ENCODE assay signal across 8 mouse cellular contexts in the genomic region with DNA sequence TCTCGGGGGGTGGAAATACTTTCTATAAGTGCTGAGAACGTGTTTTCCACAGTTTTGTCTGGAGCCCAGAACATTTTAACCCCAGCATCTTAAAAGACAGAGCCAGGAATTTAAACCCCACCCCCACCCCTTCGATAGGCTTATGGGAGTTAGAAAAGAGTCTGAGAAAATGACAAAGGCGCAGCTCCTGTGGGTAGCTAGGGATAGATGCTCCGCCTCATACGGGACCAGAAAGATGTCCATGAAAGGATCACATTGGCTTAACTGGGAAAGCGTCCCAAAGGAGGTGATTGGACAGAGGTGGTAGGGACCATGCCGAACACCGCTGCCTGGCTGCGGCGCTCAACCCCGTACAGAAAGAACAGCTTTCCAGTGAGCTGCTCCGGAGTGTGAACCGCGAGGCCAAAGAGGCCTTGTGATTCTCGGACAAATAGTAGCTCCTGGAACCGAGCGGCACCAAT. TPM values are rescaled to one million over a fixed set of nuclear protein-coding genes. Genes with fewer than 3 reads are reported as not detected.
DNase-seq lines count a peak whose midpoint lies in the region; ATAC-seq and TF ChIP-seq lines count a peak whose summit lies in the region.

No protein-coding gene starts in this region.

- peak overlapping the region; percentile 86 for H3K9ac ChIP-seq in heart, adult 2 months (ENCODE audit: low read depth, low read length)
- 0 out of 2 replicates have a peak overlapping the region, but pooled peaks have one; percentile 18 for H3K9ac ChIP-seq in intestine, postnatal 0 days (ENCODE audit: low read depth, low read length)
- no peak overlapping the region; the same call in 1 of the 2 replicates for H3K9ac ChIP-seq in liver, postnatal 0 days (replicated peaks)

- peak; percentile 44 for TF ChIP-seq CTCF in heart, adult 2 months (IDR thresholded peaks at IDR 0.05)
- 0 out of 2 replicates have a peak, but pooled peaks have one; percentile 4 for TF ChIP-seq CTCF in intestine, postnatal 0 days (IDR thresholded peaks at IDR 0.05; ENCODE audit: low read depth)
- TF ChIP-seq CTCF in liver, postnatal 0 days (IDR thresholded peaks at IDR 0.05; ENCODE audit: low read depth) = no peak

- H3K4me3 ChIP-seq in heart, adult 2 months = peak overlapping the region; percentile 63
- H3K4me3 ChIP-seq in intestine, postnatal 0 days (ENCODE audit: low read depth, low read length) = peak overlapping the region; percentile 40
- peak overlapping the region; percentile 48 for H3K4me3 ChIP-seq in liver, postnatal 0 days (ENCODE audit: low read depth, low read length)

- H3K79me2 ChIP-seq in heart, adult 2 months (replicated peaks; ENCODE audit: control insufficient read depth, insufficient read depth, low read length) = no peaks in the 10 kb centered on the region

- no peak for TF ChIP-seq POLR2A in heart, adult 2 months (IDR thresholded peaks at IDR 0.05; ENCODE audit: insufficient read depth, low read depth, low read length)

- no peaks in the 10 kb centered on the region for H3K9me3 ChIP-seq in intestine, postnatal 0 days (ENCODE audit: control insufficient read depth)
- H3K9me3 ChIP-seq in liver, postnatal 0 days (ENCODE audit: low read length) = no peaks in the 10 kb centered on the region

- H3K4me2 ChIP-seq in intestine, postnatal 0 days (replicated peaks; ENCODE audit: low read depth) = peak overlapping the region; percentile 80
- peak overlapping the region; percentile 81 for H3K4me2 ChIP-seq in liver, postnatal 0 days (ENCODE audit: low read depth, low read length)

- H3K27ac ChIP-seq in heart, adult 2 months = peak overlapping the region; percentile 66
- peak overlapping the region; percentile 15 for H3K27ac ChIP-seq in intestine, postnatal 0 days (ENCODE audit: low read depth, low read length)
- no peak overlapping the region for H3K27ac ChIP-seq in liver, postnatal 0 days (ENCODE audit: low read depth)

- no peak for TF ChIP-seq EP300 in heart, adult 2 months (IDR thresholded peaks at IDR 0.05; ENCODE audit: insufficient read depth, low read depth, low read length)
- no peak for TF ChIP-seq EP300 in liver, postnatal 0 days (IDR thresholded peaks at IDR 0.05; ENCODE audit: low read depth)

- peaks cover 6% of the 10 kb centered on the region for H3K4me1 ChIP-seq in heart, adult 2 months (ENCODE audit: control insufficient read depth, insufficient read depth, low read length)
- H3K4me1 ChIP-seq in intestine, postnatal 0 days (replicated peaks; ENCODE audit: control insufficient read depth, insufficient read depth, low read length) = no peaks in the 10 kb centered on the region; the same call in 1 of the 2 replicates
- H3K4me1 ChIP-seq in liver, postnatal 0 days (ENCODE audit: insufficient read depth) = peaks cover 19% of the 10 kb centered on the region

- ATAC-seq in intestine, postnatal 0 days = no peak
- peak; percentile 23; the same call in 1 of the 2 replicates for ATAC-seq in liver, postnatal 0 days

- H3K36me3 ChIP-seq in heart, adult 2 months (ENCODE audit: control insufficient read depth, insufficient read depth, low read length) = no peaks in the 10 kb centered on the region
- no peaks in the 10 kb centered on the region for H3K36me3 ChIP-seq in intestine, postnatal 0 days (ENCODE audit: control insufficient read depth, insufficient read depth)
- no peaks in the 10 kb centered on the region for H3K36me3 ChIP-seq in liver, postnatal 0 days (replicated peaks; ENCODE audit: insufficient read depth, low read length)

- 1% methylated on average over 18 of the region's 18 CpGs for WGBS in heart, adult 2 months
- WGBS in intestine, postnatal 0 days = 4% methylated on average over 18 of the region's 18 CpGs
- WGBS in liver, postnatal 0 days (ENCODE audit: insufficient replicate concordance) = 3% methylated on average over 18 of the region's 18 CpGs

- DNase-seq in right cerebral cortex, postnatal 10 days (ENCODE audit: low spot score in 2 of 2) = peak; percentile 35 to 36
- DNase-seq in right cerebral cortex, postnatal 14 days = no peak
- DNase-seq in cerebellum, adult 9-11 months = peak; percentile 23
- peak; percentile 58 to 62 for DNase-seq in heart, adult 2 months
- peak; percentile 17 for DNase-seq in liver, postnatal 0 days
- peak; percentile 64 for DNase-seq in retina, embryonic 14.5 days (ENCODE audit: low spot score)
- DNase-seq in c-Kit-positive CD71-positive TER-119-positive erythroid progenitor cells, embryonic 14.5 days (ENCODE audit: low spot score) = no peak

- intact Hi-C loops in heart, adult 2 months (cut with DNase I) = loop anchor here (2.0 to 5.0 kb wide), 3 partner anchors 45 to 85 kb away; partner anchors contain the start of gene Kdm7a

- H3K27me3 ChIP-seq in heart, adult 2 months (ENCODE audit: control insufficient read depth, insufficient read depth, low read length) = 0 out of 2 replicates have a peak, but pooled peaks cover 2% of the 10 kb centered on the region
- no peaks in the 10 kb centered on the region for H3K27me3 ChIP-seq in intestine, postnatal 0 days (replicated peaks; ENCODE audit: control insufficient read depth, insufficient read depth, low read length)
- peaks cover 22% of the 10 kb centered on the region for H3K27me3 ChIP-seq in liver, postnatal 0 days (ENCODE audit: insufficient read depth, low read length)

RNA-seq across cellular contexts. Expression of gene Kdm7a, which starts 50.6 kb away (rescaled TPM):
- 10 to 100 TPM; 18.5 to 20.5 TPM for total RNA-seq in heart, adult 2 months (2021)
- polyA plus RNA-seq in heart, adult 2 months (2012; rRNA removed) = 2.5 and 5.9 TPM in 2 replicates
- 2.3 and 2.9 TPM in 2 replicates for polyA plus RNA-seq in intestine, postnatal 0 days (2015; fragmentation: Nextera tagmentation; extraction: Ambion mirVana)
- polyA plus RNA-seq in liver, postnatal 0 days (2015; fragmentation: Nextera tagmentation; extraction: Ambion mirVana) = 3.6 and 4.2 TPM in 2 replicates

Comparison
In these comparisons a context has a peak if more than half of its experiments do, and no peak if none do; other contexts are left out.
1. DNase-seq: peak in right cerebral cortex, postnatal 10 days (2 of 2), cerebellum, adult 9-11 months (single experiment), heart, adult 2 months (2 of 2), liver, postnatal 0 days (single experiment) and retina, embryonic 14.5 days (single experiment); none in right cerebral cortex, postnatal 14 days (single experiment) and c-Kit-positive CD71-positive TER-119-positive erythroid progenitor cells, embryonic 14.5 days (single experiment).
2. Peak in every context shown above with its lines, with median percentiles within 50 percentile points of each other: H3K4me3 ChIP-seq.